Mouse (Mus musculus) forebrain, embryonic 14.5 days (tissue): Measurements from ENCODE around the gene Ugt8a. TPM values are rescaled to one million over a fixed set of nuclear protein-coding genes. Genes with fewer than 3 reads are reported as not detected.

Source experiments
- ATAC-seq: fragments of 200-750 bp; cut with Nextera tagmentation; 2 replicates; pipeline ENCODE4 v1.8.0; 2017; ENCODE audit warnings: mild to moderate bottlenecking, moderate library complexity
- DNase-seq: peaks from one replicate; pipeline ENCODE4 v3.0.0-alpha.2; 2015; ENCODE audit warnings: low spot score
- H3K27ac ChIP-seq: fragments of 300-500 bp; sonication (generic); 2 replicates; pipeline ENCODE4 v1.5.1; 2014; ENCODE audit warnings: low read depth, mild to moderate bottlenecking, control low read depth, low read length, moderate library complexity
- H3K27me3 ChIP-seq: fragments of 300-500 bp; sonication (generic); replicated peaks from 2 replicates; pipeline ENCODE4 v1.6.1; 2014; ENCODE audit warnings: low read length, control low read depth, mixed read lengths; ENCODE audit not compliant: control insufficient read depth, insufficient read depth
- H3K36me3 ChIP-seq: fragments of 300-500 bp; sonication (generic); 2 replicates; pipeline ENCODE4 v1.6.1; 2014; ENCODE audit warnings: low read length, control low read depth; ENCODE audit not compliant: control insufficient read depth, insufficient read depth
- H3K4me1 ChIP-seq: fragments of 300-500 bp; sonication (generic); 2 replicates; pipeline ENCODE4 v1.6.1; 2014; ENCODE audit warnings: antibody characterized with exemption, low read length, control low read depth; ENCODE audit not compliant: control insufficient read depth, insufficient read depth
- H3K4me2 ChIP-seq: fragments of 300-500 bp; sonication (generic); 2 replicates; pipeline ENCODE4 v1.6.1; 2014; ENCODE audit warnings: mild to moderate bottlenecking, control low read depth, low read length
- H3K4me3 ChIP-seq: fragments of 300-500 bp; sonication (generic); 2 replicates; pipeline ENCODE4 v1.5.1; 2014; ENCODE audit warnings: low read depth, low read length, control low read depth
- H3K9ac ChIP-seq: fragments of 300-500 bp; sonication (generic); 2 replicates; pipeline ENCODE4 v1.6.1; 2014; ENCODE audit warnings: mild to moderate bottlenecking, low read length, control low read depth, moderate library complexity
- H3K9me3 ChIP-seq: fragments of 300-500 bp; sonication (generic); replicated peaks from 2 replicates; pipeline ENCODE4 v1.6.1; 2016; ENCODE audit warnings: low read length, control low read depth, mixed read lengths; ENCODE audit not compliant: control insufficient read depth
- WGBS: fragments of 180-500 bp; shearing (Covaris S2); extraction: QIAGEN DNeasy Blood & Tissue Kit; methylation state at CpG from one replicate; pipeline ENCODE4 v1.1.7; 2014; 5-methylcytosine and 5-hydroxymethylcytosine counted together
- polyA plus RNA-seq: library from polyadenylated mRNA; unstranded; fragments of >200 nt; fragmentation: Nextera tagmentation; extraction: Ambion mirVana; gene quantifications from 2 replicates; pipeline ENCODE4 v1.2.1, GENCODE M21; 2014

Ugt8a gene
- polyA plus RNA-seq, 1 experiment from 2014 or later, result 3.5 TPM

- 89% methylated on average over 2 of the region's 2 CpGs for WGBS
These were observed 53.5 kb downstream of the Ugt8a start for GRCm38 (mm10) chr3:125884879-125885278.

DNA sequence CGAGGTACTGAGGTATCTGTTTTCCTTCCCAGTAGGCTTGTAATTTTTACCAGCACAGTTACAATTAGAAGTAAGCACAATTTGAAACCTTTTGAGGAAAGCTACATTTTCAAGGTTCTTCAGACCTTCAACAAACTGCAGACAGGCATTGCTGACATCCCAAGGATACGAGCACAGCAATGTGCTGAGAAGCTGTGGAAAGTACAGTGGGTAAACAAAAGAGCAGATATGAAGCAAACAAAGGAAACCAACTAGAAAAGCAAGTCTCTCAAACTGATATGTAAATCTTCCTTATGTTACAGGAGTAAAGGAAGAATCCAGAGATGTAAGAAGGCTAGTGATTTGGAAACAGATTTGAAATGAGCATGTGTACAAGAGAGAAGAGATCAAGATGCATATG, 54.0 kb downstream of the Ugt8a start:
- no peaks in the 10 kb centered on the region for H3K36me3 ChIP-seq
- no peak for ATAC-seq
- H3K4me1 ChIP-seq, result no peaks in the 10 kb centered on the region

More at GRCm38 (mm10) chr3:125884879-125885278, 53.5 kb downstream of the Ugt8a start:
- ATAC-seq (no peak), DNase-seq (no peak)
- Histone ChIP-seq H3K4me3 (no peak overlapping the region), H3K27me3 (no peaks in the 10 kb centered on the region), H3K4me2 (no peak overlapping the region), H3K27ac (no peak overlapping the region), H3K9ac (no peak overlapping the region), H3K36me3 (no peaks in the 10 kb centered on the region), H3K9me3 (no peaks in the 10 kb centered on the region), H3K4me1 (no peaks in the 10 kb centered on the region)

DNA sequence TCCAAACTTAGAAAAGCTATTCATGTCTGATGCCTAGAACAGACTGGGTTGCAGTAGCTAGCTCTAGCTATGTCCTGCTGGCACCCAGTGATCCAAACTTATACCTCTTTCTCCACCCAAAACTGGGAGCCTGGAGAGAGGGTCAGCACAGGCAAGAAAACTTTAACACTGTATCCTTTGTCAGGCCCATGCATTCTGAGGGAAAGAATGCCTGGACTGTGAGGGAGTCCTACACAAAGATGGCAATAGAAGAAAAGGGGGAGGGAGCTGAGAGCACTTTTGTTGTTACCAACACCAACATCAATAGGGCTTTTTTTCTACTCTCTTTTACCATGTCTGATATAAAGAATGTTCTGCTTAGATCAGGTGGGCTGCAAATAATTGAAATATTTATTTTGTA, 55.4 kb downstream of the Ugt8a start:
- H3K27ac ChIP-seq, result no peak overlapping the region
- H3K4me2 ChIP-seq, result no peak overlapping the region
- H3K4me1 ChIP-seq, result no peaks in the 10 kb centered on the region
- H3K36me3 ChIP-seq, result no peaks in the 10 kb centered on the region
- no peak overlapping the region for H3K4me3 ChIP-seq
- DNase-seq, result no peak
- H3K9ac ChIP-seq, result no peak overlapping the region
- H3K9me3 ChIP-seq, result no peaks in the 10 kb centered on the region
- no peaks in the 10 kb centered on the region for H3K27me3 ChIP-seq
- ATAC-seq, result no peak

More for the DNA sequence above, 54.0 kb downstream of the Ugt8a start:
- no peak overlapping the region for H3K4me2 ChIP-seq
- no peaks in the 10 kb centered on the region for H3K9me3 ChIP-seq
- no peak for DNase-seq
- H3K27ac ChIP-seq, result no peak overlapping the region
- WGBS, result 74% methylated on average over 2 of the region's 2 CpGs
- H3K4me3 ChIP-seq, result no peak overlapping the region
- no peaks in the 10 kb centered on the region for H3K27me3 ChIP-seq
- H3K9ac ChIP-seq, result no peak overlapping the region

DNA sequence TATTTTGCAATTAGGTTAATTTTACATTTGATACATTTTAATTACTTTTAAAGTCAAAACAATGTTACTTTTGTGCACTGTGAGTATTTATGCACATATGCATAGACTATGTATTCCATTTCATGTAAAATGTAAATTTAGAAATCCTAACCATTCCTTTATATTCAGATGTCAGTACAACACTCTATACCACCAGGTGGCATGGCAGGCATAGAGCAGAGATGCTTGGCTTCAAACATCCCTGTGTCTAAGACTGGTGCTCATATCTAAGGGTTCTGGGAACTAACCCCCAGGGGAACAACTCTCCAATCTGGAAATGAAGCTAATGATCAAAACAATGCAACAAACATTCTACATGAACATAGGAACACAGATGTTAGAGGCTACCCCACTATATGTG, 56.6 kb downstream of the Ugt8a start:
- H3K9ac ChIP-seq, result no peak overlapping the region
- H3K4me1 ChIP-seq, result no peaks in the 10 kb centered on the region
- H3K4me3 ChIP-seq, result no peak overlapping the region
- H3K4me2 ChIP-seq, result no peak overlapping the region
- H3K36me3 ChIP-seq, result no peaks in the 10 kb centered on the region
- H3K27ac ChIP-seq, result no peak overlapping the region
- no peaks in the 10 kb centered on the region for H3K9me3 ChIP-seq
- DNase-seq, result peak; percentile 22
- H3K27me3 ChIP-seq, result no peaks in the 10 kb centered on the region
- ATAC-seq, result peak; percentile 67; the same call in 1 of the 2 replicates

GRCm38 (mm10) chr3:125874371-125874770, 64.0 kb downstream of the Ugt8a start:
- no peaks in the 10 kb centered on the region for H3K9me3 ChIP-seq
- peak; percentile 72 for ATAC-seq
- no peaks in the 10 kb centered on the region for H3K4me1 ChIP-seq
- H3K36me3 ChIP-seq, result no peaks in the 10 kb centered on the region
- no peak overlapping the region for H3K4me2 ChIP-seq
- H3K4me3 ChIP-seq, result no peak overlapping the region
- H3K27me3 ChIP-seq, result no peaks in the 10 kb centered on the region
- no peak overlapping the region for H3K9ac ChIP-seq
- 53% methylated on average over 4 of the region's 4 CpGs for WGBS
- peak; percentile 30 for DNase-seq
- no peak overlapping the region for H3K27ac ChIP-seq

DNA sequence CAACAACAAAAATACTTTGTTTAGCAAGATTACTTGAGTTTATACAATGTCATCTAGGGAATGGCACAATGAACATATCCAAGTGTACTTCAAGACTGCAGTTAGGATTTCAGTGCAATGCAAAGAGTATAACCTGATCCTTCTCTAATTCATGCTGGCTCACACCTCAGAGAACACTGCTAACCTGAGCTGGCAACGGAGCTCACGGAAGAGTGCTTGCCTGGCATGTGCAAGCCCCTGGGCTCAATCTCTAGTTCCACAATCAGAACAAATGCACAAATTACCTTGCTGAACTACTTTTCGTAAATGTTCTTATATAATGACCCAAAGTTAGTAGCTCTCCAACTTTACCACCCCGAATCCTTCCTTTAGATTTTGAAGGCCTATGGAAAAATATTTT, 68.5 kb downstream of the Ugt8a start:
- WGBS, result 94% methylated on average over 4 of the region's 4 CpGs
- no peaks in the 10 kb centered on the region for H3K36me3 ChIP-seq
- H3K9ac ChIP-seq, result no peak overlapping the region

GRCm38 (mm10) chr3:125861601-125862000, 76.8 kb downstream of the Ugt8a start:
- no peak overlapping the region for H3K9ac ChIP-seq
- H3K4me2 ChIP-seq, result no peak overlapping the region
- H3K4me1 ChIP-seq, result no peaks in the 10 kb centered on the region
- H3K4me3 ChIP-seq, result no peak overlapping the region
- DNase-seq (peak; percentile 36), ATAC-seq (no peak)
- H3K36me3 ChIP-seq, result no peaks in the 10 kb centered on the region
- H3K9me3 ChIP-seq, result no peaks in the 10 kb centered on the region
- H3K27me3 ChIP-seq, result no peaks in the 10 kb centered on the region
- 53% methylated on average over 3 of the region's 3 CpGs for WGBS
- H3K27ac ChIP-seq, result no peak overlapping the region

More for the DNA sequence above, 68.5 kb downstream of the Ugt8a start:
- Histone ChIP-seq H3K27me3 (no peaks in the 10 kb centered on the region), H3K4me2 (no peak overlapping the region), H3K27ac (no peak overlapping the region), H3K4me3 (no peak overlapping the region), H3K9me3 (no peaks in the 10 kb centered on the region), H3K4me1 (no peaks in the 10 kb centered on the region)
- DNase-seq, result no peak
- no peak for ATAC-seq

GRCm38 (mm10) chr3:125849163-125849872, 89.1 kb downstream of the Ugt8a start:
- Histone ChIP-seq H3K9ac (no peak overlapping the region), H3K4me1 (no peaks in the 10 kb centered on the region), H3K27me3 (no peaks in the 10 kb centered on the region), H3K36me3 (no peaks in the 10 kb centered on the region), H3K27ac (no peak overlapping the region), H3K4me2 (no peak overlapping the region), H3K4me3 (no peak overlapping the region), H3K9me3 (no peaks in the 10 kb centered on the region)
- WGBS, result 29% methylated on average over 6 of the region's 6 CpGs
- peak; percentile 87 for DNase-seq
- peak; percentile 84 for ATAC-seq

GRCm38 (mm10) chr3:125828051-125828450, 110.4 kb downstream of the Ugt8a start:
- Histone ChIP-seq H3K27me3 (no peaks in the 10 kb centered on the region), H3K4me1 (no peaks in the 10 kb centered on the region), H3K27ac (no peak overlapping the region), H3K9me3 (no peaks in the 10 kb centered on the region), H3K4me2 (no peak overlapping the region), H3K4me3 (no peak overlapping the region), H3K36me3 (no peaks in the 10 kb centered on the region), H3K9ac (no peak overlapping the region)
- WGBS, result 74% methylated on average over 4 of the region's 4 CpGs
- no peak for ATAC-seq
- DNase-seq, result no peak
